Mouse (Mus musculus): ENCODE results near the gene Ubqln4.

DNA sequence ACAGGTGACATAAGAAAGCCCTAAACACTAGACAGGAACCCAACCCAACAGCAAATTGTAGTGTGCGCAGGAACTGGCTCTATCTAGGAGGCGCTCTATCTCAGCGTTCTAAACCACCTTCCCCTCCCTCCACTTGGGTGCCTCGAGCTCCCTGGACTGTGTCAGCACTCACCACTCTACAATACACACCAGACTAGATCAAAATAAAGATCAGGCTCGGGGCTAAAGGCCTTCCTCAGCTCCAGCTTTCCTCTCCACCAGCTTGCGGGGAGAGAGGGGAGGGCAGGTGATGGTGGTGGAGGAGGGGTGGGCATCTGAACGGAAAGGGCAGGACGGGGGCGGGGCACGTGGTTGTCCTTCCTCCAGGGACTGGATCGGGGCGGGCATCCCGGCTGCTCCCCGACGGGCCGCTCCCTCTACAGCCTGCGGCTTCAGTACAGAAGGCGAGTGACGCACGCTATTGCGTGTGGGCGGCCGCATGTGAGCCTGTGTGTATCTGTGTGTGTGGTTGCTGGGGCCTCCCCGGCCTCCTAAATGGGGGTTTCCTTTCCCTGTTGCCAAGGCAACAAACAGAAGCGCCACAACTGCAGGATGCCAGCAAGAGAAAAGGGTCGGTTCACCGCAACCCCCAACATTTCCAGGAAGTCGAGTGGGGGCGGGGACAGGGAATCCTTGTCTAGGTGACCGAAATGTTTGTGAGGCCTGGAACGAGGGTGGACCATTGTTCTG lies 43.7 kb upstream of the Ubqln4 start, which contains the start of gene Lmna:
- TF ChIP-seq CTCF (IDR thresholded peaks at IDR 0.05) (peak; percentile 68), EP300 (IDR thresholded peaks at IDR 0.05) (peak; percentile 93)

Measured in lung, postnatal 0 days (tissue).